Mouse (Mus musculus) thymus, postnatal 36 days (tissue): ENCODE results near the gene Wfdc13.
A peak's percentile ranks its signal among the peaks of the same experiment; 100 is the strongest.
"Not testable (repeated sequence)": the region's sequence is repeated elsewhere in the genome, so short reads cannot be mapped to it uniquely, and the experiment has no call there.

Experiments
- DNase-seq, 2 experiments: peaks; one replicate each; pipeline ENCODE4 v3.0.0; 2022; ENCODE audit warnings: mixed read lengths in 2 of 2

Wfdc13 gene

DNA sequence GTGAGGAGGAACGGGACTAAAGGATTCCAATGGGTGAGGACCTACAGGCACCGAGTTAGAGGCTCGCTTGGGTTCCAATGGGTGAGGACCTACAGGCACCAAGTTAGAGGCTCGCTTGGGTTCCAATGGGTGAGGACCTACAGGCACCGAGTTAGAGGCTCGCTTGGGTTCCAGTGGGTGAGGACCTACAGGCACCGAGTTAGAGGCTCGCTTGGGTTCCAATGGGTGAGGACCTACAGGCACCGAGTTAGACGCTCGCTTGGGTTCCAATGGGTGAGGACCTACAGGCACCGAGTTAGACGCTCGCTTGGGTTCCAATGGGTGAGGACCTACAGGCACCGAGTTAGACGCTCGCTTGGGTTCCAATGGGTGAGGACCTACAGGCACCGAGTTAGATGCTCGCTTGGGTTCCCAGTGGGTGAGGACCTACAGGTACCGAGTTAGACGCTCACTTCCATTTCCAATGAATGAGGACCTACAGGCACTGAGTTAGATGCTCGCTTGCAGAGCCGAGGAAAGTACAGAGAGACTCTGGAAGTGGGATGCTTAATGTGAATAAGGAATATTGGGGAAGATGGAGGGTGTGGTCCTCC is 31.4 kb downstream of the Wfdc13 start:
- DNase-seq, result not testable (repeated sequence)

DNA sequence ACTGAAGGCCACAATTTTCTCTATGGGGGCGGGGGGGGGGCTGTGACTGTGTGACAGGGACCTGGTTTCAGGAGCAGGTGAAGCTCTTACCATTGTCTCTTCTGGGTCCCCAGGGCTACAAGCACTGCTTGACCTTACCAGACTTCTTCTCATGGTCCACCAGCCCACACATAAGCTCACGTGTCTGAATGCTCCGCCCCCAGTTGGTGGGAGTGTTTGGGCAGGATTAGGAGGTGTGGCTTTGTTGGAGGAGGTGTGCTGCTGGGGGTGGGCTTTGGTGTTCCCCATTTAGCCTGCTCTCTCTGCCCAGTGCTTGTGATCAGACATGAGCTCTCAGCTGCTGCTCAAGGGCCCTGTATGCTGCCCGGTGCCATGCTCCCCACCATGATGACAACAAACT is 38.4 kb downstream of the Wfdc13 start:
- DNase-seq, result no peak

DNA sequence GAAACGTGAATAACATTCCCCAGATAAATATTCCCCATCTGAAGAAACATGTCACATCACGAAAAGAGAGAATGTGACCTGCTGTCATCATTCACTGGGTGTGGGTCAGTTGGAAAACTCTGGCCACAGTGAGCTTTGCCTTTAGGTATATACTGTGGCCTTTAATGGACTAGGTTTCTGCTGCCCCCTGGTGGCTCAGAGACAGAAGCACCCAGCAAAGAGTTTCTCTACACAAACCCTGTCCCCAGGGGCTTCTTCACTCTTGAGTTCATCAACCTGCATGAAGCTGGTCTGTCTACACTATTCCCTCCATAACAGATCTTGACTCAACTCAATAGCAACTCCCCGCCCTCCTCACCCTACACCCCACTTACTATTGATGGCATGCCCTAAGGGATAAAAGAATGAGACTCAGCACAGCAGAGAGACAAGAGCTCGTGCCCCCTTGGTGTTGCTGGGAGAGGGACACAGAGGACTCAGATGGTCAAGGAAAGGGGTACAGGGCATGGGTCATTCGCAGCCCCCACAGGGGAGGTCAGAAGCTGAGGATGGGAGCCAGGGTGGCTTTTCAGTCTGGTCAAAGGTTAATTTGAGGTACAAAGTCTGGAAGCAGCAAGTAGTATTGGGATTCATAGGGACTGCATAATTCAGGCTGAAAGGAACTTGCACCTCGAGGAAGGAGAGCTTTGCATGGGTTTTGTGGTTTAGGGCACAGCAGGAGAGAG is 41.1 kb downstream of the Wfdc13 start:
- peak; percentile 52 to 53 for DNase-seq

DNA sequence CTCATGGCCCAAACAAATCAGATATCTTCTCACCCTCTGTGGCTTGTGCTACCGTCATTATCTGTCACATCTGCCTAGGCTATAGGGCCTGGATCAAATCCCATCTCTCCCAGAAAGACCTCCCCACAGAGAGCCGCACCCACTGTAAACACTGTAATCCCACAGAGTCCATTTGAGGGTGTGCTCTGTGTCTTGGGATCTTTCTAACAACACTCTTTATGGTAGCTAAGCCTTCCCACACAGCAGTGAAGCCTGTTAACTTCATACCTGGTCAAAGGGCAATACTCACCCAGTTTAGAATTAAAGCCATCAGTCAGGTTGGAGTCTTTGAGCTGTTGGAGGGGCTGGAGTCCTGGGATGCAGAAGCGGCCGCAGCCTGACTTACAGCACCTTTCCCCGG is 46.8 kb downstream of the Wfdc13 start:
- DNase-seq, result no peak

DNA sequence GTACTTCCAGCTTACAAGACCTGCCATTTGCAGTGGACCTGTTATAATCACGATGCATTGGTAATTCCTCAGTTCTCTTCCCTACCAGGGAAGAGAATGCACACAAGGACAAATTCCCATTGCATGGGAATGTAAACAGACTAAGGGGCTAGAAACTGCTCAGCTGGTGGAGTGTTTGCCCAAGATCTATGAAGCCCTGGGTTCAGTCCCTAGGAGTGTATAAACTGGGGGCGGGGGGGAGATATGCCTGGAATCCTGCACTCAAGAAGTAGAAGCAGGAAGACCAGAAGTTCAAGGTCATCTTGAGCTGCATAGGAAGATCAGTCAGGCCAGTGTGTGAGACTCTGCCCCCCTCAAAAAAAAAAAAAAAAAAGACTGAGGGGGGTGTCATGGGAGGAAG is 48.4 kb downstream of the Wfdc13 start:
- DNase-seq, result no peak

DNA sequence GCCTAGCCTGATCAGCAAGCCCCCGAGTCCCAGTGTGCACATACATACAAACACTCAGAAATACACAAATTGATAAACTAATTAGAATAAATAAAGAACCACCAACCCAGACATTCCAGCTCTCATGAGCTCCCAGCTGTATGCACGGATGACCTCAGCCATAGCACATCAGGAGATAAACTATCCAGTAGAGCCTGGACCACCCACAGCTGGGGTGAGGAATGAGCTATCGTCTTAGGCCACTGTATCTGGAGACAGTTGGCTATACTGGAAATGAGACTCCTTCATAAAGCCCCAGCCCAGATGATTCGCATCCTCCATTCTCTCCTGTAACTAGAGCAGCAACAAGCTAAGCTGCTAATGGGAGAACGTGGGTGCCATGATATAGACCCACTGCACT is 49.9 kb downstream of the Wfdc13 start:
- no peak for DNase-seq

DNA sequence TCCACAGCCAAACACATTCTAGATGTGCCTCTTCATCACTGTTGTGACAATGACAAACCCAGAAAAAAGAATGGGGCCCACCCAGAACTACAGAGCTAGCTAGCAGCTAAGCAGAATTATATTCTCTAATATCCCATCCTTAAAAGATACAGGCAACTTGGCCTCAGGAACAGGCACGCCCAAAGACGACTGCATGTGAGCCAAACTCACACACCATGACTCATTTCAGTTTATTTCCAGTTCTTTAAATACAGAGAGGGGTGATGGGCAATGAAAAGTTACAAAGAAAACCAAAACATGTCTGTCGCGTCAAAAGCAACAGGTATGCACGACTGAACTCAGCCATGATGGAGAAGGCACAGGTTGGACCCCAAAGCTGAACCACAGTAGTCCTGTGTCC is 50.5 kb downstream of the Wfdc13 start:
- DNase-seq, result no peak
